Mouse (Mus musculus) forebrain, embryonic 11.5 days (tissue): Measurements from ENCODE around the gene Slc5a4b. TPM values are rescaled to one million over a fixed set of nuclear protein-coding genes. Genes with fewer than 3 reads are reported as not detected.

ENCODE experiments used
- ATAC-seq: fragments of 200-750 bp; cut with Nextera tagmentation; replicated peaks from 2 replicates; pipeline ENCODE4 v1.8.0; 2017; ENCODE audit warnings: moderate TSS enrichment; ENCODE audit not compliant: low FRiP score
- DNase-seq: peaks from one replicate; pipeline ENCODE4 v3.0.0-alpha.2; 2017; ENCODE audit warnings: low spot score
- H3K27ac ChIP-seq: fragments of 300-500 bp; sonication (generic); 2 replicates; pipeline ENCODE4 v1.5.1; 2014; ENCODE audit warnings: low read depth, low read length
- H3K27me3 ChIP-seq: fragments of 300-500 bp; sonication (generic); 2 replicates; pipeline ENCODE4 v1.6.1; 2014; ENCODE audit warnings: mild to moderate bottlenecking, low read length, mixed read lengths; ENCODE audit not compliant: control insufficient read depth, insufficient read depth
- H3K36me3 ChIP-seq: fragments of 300-500 bp; sonication (generic); 2 replicates; pipeline ENCODE4 v1.6.1; 2014; ENCODE audit warnings: mild to moderate bottlenecking, low read length, moderate library complexity, mixed read lengths; ENCODE audit not compliant: control insufficient read depth, insufficient read depth
- H3K4me1 ChIP-seq: fragments of 300-500 bp; sonication (generic); replicated peaks from 2 replicates; pipeline ENCODE4 v1.6.1; 2014; ENCODE audit warnings: low read length, mixed read lengths; ENCODE audit not compliant: control insufficient read depth, insufficient read depth
- H3K4me2 ChIP-seq: fragments of 300-500 bp; sonication (generic); 2 replicates; pipeline ENCODE4 v1.6.1; 2014; ENCODE audit warnings: low read depth, mild to moderate bottlenecking, low read length, moderate library complexity, mixed read lengths; ENCODE audit not compliant: severe bottlenecking
- H3K4me3 ChIP-seq: fragments of 300-500 bp; sonication (generic); 2 replicates; pipeline ENCODE4 v1.5.1; 2014; ENCODE audit warnings: low read depth, low read length
- H3K9ac ChIP-seq: fragments of 300-500 bp; sonication (generic); 2 replicates; pipeline ENCODE4 v1.6.1; 2014; ENCODE audit warnings: low read length
- H3K9me3 ChIP-seq: fragments of 300-500 bp; sonication (generic); 2 replicates; pipeline ENCODE4 v1.6.1; 2016; ENCODE audit warnings: low read length, mixed read lengths; ENCODE audit not compliant: control insufficient read depth
- WGBS: fragments of 180-500 bp; shearing (Covaris S2); extraction: QIAGEN DNeasy Blood & Tissue Kit; methylation state at CpG from one replicate; pipeline ENCODE4 v1.1.7; 2014; 5-methylcytosine and 5-hydroxymethylcytosine counted together
- microRNA-seq: library from miRNA; unstranded; fragments of <30 nt; microRNA quantifications from one replicate; pipeline ENCODE4, GENCODE M21; 2016; ENCODE audit not compliant: insufficient number of aligned reads
- polyA plus RNA-seq: library from polyadenylated mRNA; unstranded; fragments of >200 nt; fragmentation: Nextera tagmentation; extraction: Ambion mirVana; gene quantifications from 2 replicates; pipeline ENCODE4 v1.2.1, GENCODE M21; 2014

Slc5a4b gene
- polyA plus RNA-seq, 1 experiment from 2014 or later: not detected

GRCm38 (mm10) chr10:76025470-76026190, 85.1 kb downstream of the Slc5a4b start:
- DNase-seq (no peak), ATAC-seq (no peak)

DNA sequence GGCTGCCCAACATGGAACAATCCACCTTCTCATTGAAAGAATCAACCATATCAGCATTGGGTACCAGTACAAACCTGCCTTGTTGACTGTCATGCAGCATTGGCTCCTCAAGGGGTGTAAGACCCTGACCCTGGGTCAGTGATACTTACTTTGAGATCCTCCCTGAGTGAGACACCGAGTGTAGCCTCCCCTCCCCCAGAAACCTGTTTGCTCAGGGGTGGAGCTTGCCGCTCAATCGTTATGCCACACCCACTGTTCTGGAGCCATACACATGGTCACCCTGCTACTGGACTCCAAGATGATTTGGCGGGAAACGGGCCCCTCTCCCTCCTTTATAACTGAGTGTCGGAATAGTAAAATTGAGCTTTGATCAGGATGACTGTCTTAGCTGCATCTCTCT, 86.8 kb downstream of the Slc5a4b start:
- no peaks in the 10 kb centered on the region for H3K4me1 ChIP-seq
- H3K4me3 ChIP-seq: no peak overlapping the region
- no peak overlapping the region for H3K4me2 ChIP-seq
- ATAC-seq (no peak), DNase-seq (no peak)
- no peak overlapping the region for H3K9ac ChIP-seq
- H3K27ac ChIP-seq: no peak overlapping the region
- H3K9me3 ChIP-seq: no peaks in the 10 kb centered on the region
- no peaks in the 10 kb centered on the region for H3K36me3 ChIP-seq
- 93% methylated on average over 6 of the region's 6 CpGs for WGBS
- no peaks in the 10 kb centered on the region for H3K27me3 ChIP-seq

More at GRCm38 (mm10) chr10:76025470-76026190, 85.1 kb downstream of the Slc5a4b start:
- no peak overlapping the region for H3K9ac ChIP-seq
- no peaks in the 10 kb centered on the region for H3K4me1 ChIP-seq
- no peaks in the 10 kb centered on the region for H3K36me3 ChIP-seq
- H3K4me2 ChIP-seq: no peak overlapping the region
- H3K9me3 ChIP-seq: no peaks in the 10 kb centered on the region
- no peaks in the 10 kb centered on the region for H3K27me3 ChIP-seq
- H3K4me3 ChIP-seq: no peak overlapping the region
- 91% methylated on average over 10 of the region's 10 CpGs for WGBS
- H3K27ac ChIP-seq: no peak overlapping the region

- ATAC-seq: no peak
Observed at GRCm38 (mm10) chr10:76021728-76022127, 89.0 kb downstream of the Slc5a4b start.

DNA sequence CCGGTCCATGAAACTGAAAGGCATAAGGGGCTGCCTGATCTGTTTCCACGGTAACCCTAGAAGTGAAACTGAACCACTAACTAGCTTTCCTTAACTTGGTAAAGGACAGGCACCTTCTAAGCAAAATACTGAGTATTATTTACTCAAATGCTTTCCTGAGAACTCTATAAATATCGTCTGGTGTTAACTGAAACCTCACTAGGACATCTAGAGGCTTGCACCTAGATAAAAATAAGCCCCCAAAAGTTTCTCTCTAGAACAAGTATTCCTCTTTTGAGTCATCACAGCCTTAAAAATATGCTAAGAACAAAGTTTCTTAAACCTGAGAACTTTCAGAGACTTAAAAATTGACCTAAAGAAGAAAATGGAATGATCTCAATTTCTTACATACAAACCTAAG, 93.9 kb downstream of the Slc5a4b start:
- Histone ChIP-seq H3K4me3 (no peak overlapping the region), H3K27ac (no peak overlapping the region), H3K9me3 (no peaks in the 10 kb centered on the region), H3K4me1 (no peaks in the 10 kb centered on the region), H3K36me3 (no peaks in the 10 kb centered on the region), H3K27me3 (no peaks in the 10 kb centered on the region), H3K4me2 (no peak overlapping the region), H3K9ac (no peak overlapping the region)
- 91% methylated on average over 3 of the region's 3 CpGs for WGBS
- DNase-seq (no peak), ATAC-seq (no peak)

More at GRCm38 (mm10) chr10:76021728-76022127, 89.0 kb downstream of the Slc5a4b start:
- Histone ChIP-seq H3K27ac (no peak overlapping the region), H3K27me3 (no peaks in the 10 kb centered on the region), H3K9me3 (no peaks in the 10 kb centered on the region), H3K9ac (no peak overlapping the region), H3K4me1 (no peaks in the 10 kb centered on the region), H3K36me3 (no peaks in the 10 kb centered on the region), H3K4me2 (no peak overlapping the region), H3K4me3 (no peak overlapping the region)
- WGBS: 81% methylated on average over 3 of the region's 3 CpGs
- DNase-seq: no peak

- ATAC-seq: no peak
- H3K9me3 ChIP-seq: no peaks in the 10 kb centered on the region
Observed at GRCm38 (mm10) chr10:76012922-76013321, 97.8 kb downstream of the Slc5a4b start.

DNA sequence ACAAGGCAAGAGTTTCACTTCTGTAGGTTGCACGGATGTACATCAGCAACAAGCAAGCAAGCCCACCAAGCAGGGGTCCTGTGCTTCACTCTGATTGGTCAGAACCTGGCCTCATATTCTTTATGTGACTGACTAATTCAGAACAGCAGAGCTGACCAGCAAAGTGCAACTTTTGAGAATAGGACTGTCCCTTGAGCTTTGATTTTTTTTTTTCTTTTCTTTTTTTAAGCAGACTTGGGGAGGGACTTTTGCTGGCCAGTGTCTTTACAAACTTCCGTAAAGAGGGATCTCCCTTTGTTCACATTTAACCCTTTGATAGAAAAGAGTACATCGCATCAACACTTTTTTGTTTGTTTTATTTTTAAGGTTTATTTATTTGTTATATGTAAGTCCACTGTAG, 100.9 kb downstream of the Slc5a4b start:
- H3K9ac ChIP-seq: no peak overlapping the region
- no peak overlapping the region for H3K4me2 ChIP-seq
- no peak for ATAC-seq
- H3K27ac ChIP-seq: no peak overlapping the region
- H3K4me3 ChIP-seq: no peak overlapping the region
- H3K27me3 ChIP-seq: no peaks in the 10 kb centered on the region
- 86% methylated on average over 3 of the region's 3 CpGs for WGBS
- no peaks in the 10 kb centered on the region for H3K9me3 ChIP-seq
- DNase-seq: no peak
- H3K36me3 ChIP-seq: no peaks in the 10 kb centered on the region
- no peaks in the 10 kb centered on the region for H3K4me1 ChIP-seq

More at GRCm38 (mm10) chr10:76012922-76013321, 97.8 kb downstream of the Slc5a4b start:
- no peak for DNase-seq
- Histone ChIP-seq H3K9ac (no peak overlapping the region), H3K4me3 (no peak overlapping the region), H3K27me3 (no peaks in the 10 kb centered on the region), H3K4me1 (no peaks in the 10 kb centered on the region), H3K36me3 (no peaks in the 10 kb centered on the region), H3K27ac (no peak overlapping the region), H3K4me2 (no peak overlapping the region)
- 85% methylated on average over 6 of the region's 6 CpGs for WGBS

Small RNAs within 50 kb of the gene (microRNA-seq; reads per million reads assigned to microRNA genes)
- not detected for gene Mir6409

Other genes starting within 250 kb of the Slc5a4b start
- 2.3 and 3.4 TPM in 2 replicates for gene Derl3, start 217.5 kb downstream of the Slc5a4b start, polyA plus RNA-seq
- 295 TPM in 2 replicates for gene Smarcb1, start 189.3 kb downstream of the Slc5a4b start, polyA plus RNA-seq
- 6.6 and 7.4 TPM in 2 replicates for gene Chchd10, start 177.8 kb downstream of the Slc5a4b start, polyA plus RNA-seq
- gene Mmp11, start 174.5 kb downstream of the Slc5a4b start, polyA plus RNA-seq: 25.1 and 30.0 TPM in 2 replicates
- 0.39 and 0.52 TPM in 2 replicates for gene Gm867, start 170.3 kb downstream of the Slc5a4b start, polyA plus RNA-seq
- 0.76 and 0.79 TPM in 2 replicates for gene Vpreb3, start 167.9 kb downstream of the Slc5a4b start, polyA plus RNA-seq
- gene Gm5134, start 156.4 kb downstream of the Slc5a4b start, polyA plus RNA-seq: not detected in 2 replicates
- gene Zfp280b, start 78.3 kb downstream of the Slc5a4b start, polyA plus RNA-seq: 33.9 and 34.3 TPM in 2 replicates
- not detected in 2 replicates for gene Slc5a4a, start 36.5 kb upstream of the Slc5a4b start, polyA plus RNA-seq
- gene Prmt2, start 126.9 kb upstream of the Slc5a4b start, polyA plus RNA-seq: 83.9 and 99.6 TPM in 2 replicates
- 0.12 TPM in 1 of 2 replicates, not detected in the other for gene S100b, start 142.9 kb upstream of the Slc5a4b start, polyA plus RNA-seq
- gene Dip2a, start 234.3 kb upstream of the Slc5a4b start, polyA plus RNA-seq: 4.7 TPM in 2 replicates